Mouse (Mus musculus) right cerebral cortex, adult 18-20 months (tissue): ENCODE measurements around the gene Tead4.

Source experiments
- DNase-seq: peaks from one replicate; pipeline ENCODE4 v3.0.0; 2022; ENCODE audit warnings: mixed read lengths

Gene Tead4

DNA sequence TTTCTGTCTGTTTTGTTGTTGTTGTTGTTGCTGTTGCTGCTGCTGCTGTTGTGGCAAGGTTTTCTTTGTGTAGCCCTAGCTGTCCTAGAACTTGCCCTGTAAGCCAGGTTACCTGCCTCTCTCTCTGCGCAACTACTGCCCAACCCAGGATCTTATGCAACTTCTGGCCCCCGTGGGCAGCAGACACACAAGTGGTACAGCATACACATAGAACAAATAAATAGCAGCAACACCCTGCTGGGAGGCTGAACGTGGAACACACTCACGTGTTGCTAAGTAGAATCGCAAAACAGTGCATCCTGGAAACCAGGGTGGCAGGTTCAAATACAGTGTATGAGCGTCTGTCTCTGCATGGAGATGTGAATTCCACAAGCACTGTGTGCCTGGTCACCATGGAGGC, 11.9 kb downstream of the Tead4 start:
- no peak for DNase-seq

- DNase-seq: peak; percentile 63
Observed at GRCm38 (mm10) chr6:128285792-128286430, 14.7 kb downstream of the Tead4 start.

DNA sequence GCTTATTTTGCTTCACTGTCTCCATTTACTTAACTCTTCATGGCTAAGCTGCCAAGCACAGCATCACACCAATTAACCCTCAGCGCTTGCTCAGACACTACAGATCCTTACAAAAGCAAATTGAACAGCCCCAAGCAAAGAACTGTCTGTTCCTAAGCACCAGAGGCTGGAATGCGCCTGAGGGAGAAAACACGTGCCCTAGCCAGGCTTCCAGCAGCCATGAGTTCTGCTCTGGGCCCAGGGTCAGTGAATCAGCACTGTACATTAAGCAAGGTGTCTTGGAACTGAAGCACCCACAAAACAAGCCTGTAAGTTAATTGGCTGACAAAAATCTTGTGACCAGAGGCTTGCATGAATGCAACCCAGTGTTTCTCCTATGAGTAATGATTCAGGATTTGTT, 18.5 kb downstream of the Tead4 start:
- no peak for DNase-seq

DNA sequence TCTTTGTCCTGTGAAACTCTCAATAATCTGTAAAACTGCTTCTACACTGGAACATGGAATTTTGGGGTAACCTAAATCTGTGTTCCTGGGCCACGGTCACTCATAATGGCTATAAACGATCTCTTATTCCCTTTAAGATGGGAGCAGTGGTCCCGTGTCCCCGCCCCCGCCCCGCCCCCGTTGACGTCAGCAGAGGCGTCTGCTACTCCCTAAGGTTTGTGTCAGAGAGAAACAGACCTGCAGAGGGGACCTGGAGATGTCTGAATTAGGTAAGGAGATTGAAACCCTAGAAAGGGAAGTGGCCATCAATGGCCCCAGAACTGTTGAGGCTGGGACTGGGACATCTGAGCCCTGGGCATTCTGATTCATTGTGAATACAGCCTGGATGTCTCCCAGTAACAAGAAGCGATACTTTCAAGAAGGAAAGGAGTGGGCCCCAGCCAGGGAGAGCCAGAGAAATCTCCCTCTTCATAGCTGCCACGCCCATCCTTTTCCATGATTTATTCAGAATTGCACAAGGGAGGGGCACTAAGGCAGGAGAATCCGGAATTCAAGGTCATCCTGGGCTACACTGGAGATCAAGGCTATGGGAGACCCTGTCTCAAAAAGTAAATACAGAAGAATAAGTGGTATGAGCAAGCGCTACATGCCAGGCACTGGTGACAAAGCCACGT, 20.0 kb downstream of the Tead4 start:
- DNase-seq: no peak

DNA sequence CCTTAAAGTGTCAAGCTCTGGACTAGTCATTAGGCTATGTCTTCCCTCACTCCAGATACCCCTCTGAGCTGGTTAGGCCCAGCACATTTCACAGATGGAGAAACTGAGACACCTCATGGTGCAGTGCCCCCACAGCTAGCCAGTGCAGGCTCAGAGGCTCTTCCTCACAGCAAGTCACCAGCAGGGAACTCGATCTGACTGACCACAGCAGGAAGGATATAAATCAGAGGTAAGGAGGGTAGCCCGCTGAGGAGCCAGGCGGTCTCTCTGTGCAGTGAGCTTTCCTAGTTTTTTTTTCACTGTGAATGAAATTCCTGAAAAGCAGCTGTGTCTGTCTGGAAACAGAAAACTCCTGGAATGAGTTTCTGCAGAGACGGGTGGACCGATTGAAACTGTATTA, 21.0 kb downstream of the Tead4 start:
- DNase-seq: no peak

DNA sequence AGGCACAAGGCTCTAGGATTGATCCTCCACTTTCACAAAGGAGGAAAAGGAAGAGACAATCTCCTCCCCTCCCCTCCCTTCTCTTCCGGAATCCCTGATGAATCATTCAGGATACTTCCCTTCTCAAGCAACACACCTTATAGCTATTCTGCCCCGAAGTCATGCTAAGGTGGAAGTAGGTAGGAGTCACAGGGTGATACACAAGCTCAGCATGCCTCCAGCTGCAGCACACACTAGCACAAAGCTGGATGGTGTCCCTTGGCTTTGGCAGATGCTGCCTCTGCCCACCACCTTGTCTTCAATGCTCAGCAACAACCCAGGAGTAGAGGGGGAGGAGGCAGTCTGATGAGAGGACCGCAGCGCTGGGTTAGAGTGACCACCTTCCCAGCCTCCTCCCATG, 21.5 kb downstream of the Tead4 start:
- DNase-seq: no peak

GRCm38 (mm10) chr6:128277132-128278085, 23.2 kb downstream of the Tead4 start:
- no peak for DNase-seq

DNA sequence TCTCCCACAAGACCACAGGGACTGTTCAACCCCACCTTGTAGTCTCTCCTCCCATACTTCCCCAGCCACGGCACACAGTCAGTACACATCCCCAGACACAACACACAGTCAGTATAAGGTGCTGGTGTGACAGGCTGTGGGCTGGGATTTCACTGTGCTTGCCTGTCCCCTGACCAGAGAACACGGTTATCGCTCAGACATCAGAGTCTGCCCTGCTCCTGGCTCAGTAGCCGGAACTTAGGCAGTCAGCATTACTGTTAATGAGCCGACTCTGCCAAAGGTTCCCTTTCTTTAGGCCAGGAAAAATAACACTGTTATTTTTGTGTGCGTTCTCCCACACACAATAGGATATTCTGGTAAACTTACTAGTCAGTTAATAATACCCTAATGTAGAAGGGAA, 24.3 kb downstream of the Tead4 start:
- DNase-seq: no peak

- no peak for DNase-seq
Observed at GRCm38 (mm10) chr6:128275506-128276064, 25.0 kb downstream of the Tead4 start.

GRCm38 (mm10) chr6:128273507-128273906, 27.1 kb downstream of the Tead4 start:
- DNase-seq: no peak

DNA sequence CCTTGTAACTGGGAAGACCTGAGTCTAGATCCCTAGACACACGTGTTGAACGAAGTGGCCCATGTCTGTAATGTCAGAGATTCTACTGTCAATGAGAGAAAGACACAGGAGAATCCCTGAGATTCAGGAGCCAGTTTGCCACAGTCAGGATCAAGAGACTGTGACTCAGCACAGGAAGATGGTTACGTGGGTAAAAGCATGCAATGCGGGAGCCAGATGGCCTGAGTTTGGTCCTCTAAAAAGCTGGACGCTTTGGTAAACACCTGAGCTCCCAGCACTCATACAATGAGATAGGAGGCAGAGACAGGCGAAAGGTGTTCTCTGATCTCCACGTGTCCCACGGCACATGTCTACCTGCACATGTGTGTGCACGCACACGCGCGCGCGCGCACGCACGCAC, 27.9 kb downstream of the Tead4 start:
- no peak for DNase-seq

DNA sequence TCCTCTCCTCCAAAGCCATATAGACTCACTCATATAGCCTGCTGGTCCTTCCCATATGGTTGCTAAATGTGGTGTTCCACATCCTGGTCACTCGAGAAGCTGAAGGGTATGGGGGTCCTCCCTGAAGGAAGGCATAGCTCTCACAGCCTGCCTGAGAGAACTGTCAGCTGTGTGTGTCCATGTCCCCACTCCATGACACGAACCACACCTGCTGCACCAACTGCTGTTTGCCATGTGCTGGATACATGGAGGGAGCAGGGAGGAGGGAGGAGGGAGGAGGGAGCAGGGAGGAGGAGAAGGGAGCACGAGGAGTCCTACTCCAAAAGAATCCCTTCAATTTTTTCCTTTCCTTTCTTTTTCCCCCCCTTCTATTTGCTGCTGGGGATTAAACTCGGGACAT, 30.8 kb downstream of the Tead4 start:
- DNase-seq: no peak

GRCm38 (mm10) chr6:128264870-128265526, 35.6 kb downstream of the Tead4 start:
- DNase-seq: no peak

DNA sequence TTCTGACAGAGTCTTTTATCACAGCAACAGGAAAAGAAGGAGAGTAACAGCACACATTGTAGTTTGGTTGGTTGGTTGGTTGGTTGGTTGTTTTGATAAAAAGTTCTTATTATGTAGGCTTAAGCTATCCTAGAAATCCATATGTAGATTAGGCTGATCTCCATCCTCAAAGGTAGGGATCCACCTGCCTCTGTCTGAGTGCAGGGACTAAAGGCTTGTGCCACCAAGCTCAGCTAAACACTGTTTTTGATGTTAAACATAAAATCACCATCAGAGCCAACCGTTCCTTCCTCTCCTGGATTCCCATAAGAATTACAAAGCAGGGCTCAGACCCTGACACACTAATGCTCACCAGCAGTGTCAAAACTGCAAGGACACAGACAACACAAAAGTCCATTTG, 39.1 kb downstream of the Tead4 start:
- DNase-seq: no peak

DNA sequence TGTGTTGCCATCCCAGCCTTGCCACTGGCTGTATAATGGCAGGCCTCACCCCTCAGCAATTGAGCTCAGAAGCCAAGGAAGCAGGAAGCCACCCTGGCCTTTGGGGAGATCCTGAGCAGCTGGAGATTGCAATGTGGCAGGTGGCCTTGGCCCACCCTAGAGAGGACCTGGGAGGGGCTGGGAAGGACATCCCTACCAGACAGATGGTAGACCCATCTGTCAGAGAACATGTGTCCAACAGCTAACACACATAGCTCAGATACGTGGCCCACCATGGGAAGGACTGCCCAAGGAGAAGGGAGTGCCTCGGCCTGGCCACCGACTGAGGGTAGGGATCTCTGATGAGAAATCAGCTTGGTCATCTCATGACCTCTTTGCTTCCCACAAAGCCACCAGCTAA, 41.4 kb downstream of the Tead4 start:
- no peak for DNase-seq

DNA sequence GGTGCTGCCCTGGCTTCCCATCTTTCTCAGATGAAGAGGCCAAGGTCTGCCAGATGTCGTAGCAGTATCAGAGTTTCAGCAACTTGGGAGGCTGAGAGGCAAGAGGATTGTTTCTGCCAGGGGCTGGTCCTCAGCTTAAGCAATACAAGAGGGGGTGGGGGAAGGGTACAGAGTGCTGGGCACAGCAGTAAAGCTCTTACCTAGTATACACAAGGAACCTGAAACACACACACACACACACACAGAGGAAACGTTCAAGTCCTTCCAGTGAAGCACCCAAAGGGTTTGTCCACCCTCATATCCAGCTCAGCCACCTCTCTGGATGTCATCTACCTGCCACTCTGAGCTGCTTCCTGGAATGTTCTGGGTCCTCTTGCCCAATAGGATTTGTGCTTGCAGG, 44.7 kb downstream of the Tead4 start:
- DNase-seq: no peak

DNA sequence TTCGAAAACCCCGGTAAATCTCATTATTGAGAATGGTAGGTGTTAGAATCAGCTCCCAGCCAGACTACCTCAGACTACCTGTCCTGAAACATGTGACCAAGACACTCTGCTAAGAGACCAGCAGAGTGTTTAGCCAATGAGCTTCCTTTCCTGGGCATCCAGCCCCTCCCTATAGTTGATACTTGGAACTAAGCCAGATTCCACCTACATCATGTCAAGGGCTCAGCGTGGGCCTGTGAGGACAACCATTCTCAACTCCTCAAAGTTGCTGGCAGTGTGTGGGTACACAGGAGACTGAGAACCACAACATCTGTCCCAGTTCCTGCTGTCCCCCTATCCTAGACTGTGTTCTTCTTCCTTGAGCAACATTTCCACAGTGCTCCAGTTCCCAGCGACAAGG, 45.3 kb downstream of the Tead4 start:
- DNase-seq: peak; percentile 45

DNA sequence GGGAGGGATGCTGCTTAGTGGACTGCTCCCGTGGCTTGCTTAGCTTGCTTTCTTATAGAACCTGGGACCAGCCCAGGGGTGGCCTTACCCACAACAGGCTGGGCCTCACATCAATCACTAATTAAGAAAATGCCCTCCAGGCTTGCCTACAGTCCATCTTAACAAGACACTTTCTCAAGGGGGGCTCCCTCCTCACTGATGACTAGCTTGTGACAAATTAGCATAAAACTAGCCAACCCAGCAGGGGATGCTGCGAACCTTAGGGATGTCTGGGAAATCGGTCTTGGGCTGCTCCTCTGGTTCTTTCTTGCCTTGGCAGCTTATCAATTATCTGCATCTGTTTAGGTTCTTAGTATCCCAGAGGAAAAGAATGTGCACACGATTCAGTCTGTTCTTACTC, 46.1 kb downstream of the Tead4 start:
- DNase-seq: no peak

- DNase-seq: no peak
Observed at GRCm38 (mm10) chr6:128253111-128253510, 47.5 kb downstream of the Tead4 start.

- no peak for DNase-seq
Observed at GRCm38 (mm10) chr6:128250596-128250995, 50.0 kb downstream of the Tead4 start.

- no peak for DNase-seq
Observed at GRCm38 (mm10) chr6:128237102-128237763, 63.4 kb downstream of the Tead4 start.

GRCm38 (mm10) chr6:128236581-128236980, 64.0 kb downstream of the Tead4 start:
- no peak for DNase-seq
